Mouse (Mus musculus) mesoderm, embryonic 11.5 days (tissue): ENCODE measurements around the gene Smtn.
A peak's percentile ranks its signal among the peaks of the same experiment; 100 is the strongest.

Experiments used
- DNase-seq: peaks from one replicate; pipeline ENCODE4 v3.0.0-alpha.2; 2012; ENCODE audit warnings: low read depth, low spot score

Smtn gene

DNA sequence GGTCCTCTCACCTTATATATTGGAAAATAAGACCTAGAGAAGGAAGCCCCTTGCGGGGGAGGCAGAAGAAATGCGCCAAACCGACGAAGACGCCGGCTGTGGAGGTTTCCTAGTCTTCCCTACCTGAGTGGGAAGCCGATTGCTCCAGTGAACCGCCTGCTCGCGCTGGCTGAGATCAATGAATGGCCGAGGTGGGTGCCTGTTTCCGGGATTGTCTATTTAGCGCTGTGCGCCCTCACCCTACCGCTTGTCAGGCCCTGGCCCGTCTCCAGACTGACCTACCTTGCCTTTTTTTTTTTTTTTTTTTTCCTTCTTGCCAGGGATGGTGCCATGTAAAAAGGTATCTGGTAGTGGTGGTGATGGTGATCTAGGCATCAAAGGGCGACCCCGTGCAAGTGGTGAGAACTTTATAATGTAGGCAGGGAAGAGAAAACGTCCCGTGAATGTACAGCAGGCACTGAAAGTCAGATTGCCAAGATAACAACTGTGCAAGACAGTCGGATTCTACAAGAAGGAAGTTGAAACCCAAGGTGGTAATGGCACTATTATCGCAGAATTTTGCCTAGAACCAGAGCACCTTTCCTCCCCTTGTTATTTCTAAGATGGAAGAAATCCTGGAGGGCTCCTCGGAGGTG lies at the start of gene Smtn:
Gene Smtn, minus strand, starts transcription at position 162 of the 635 bp plus-strand sequence.
- DNase-seq: no peak

DNA sequence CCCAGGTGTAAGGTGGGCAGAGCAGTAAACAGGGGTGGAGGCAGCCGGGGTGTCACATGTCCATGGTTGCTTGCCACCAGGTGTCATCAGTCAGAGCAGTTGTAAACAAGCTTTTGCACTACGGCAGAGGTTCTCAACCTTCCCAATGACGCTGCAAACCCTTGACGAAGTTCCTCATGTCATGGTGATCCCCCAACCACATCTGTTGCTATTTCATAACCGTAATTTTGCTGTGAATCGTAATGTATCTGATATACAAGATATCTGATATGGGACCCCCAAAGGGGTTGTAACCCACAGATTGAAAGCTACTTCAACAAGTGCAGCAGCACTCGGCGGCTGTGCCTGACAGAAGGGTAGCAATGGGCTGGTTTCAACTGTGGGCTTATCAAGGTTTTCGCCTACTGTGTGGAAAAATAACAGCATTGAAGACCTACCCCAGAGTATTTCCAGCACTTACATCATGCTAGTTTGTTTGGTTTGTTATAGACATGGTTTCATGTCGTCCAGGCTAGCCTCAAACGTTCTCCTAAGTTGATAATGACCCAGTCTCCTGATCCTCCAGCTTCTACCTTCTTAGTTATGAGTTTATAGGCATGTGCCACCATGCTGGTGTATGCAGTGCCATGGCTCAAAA lies 47.7 kb upstream of the Smtn start:
- DNase-seq: no peak

DNA sequence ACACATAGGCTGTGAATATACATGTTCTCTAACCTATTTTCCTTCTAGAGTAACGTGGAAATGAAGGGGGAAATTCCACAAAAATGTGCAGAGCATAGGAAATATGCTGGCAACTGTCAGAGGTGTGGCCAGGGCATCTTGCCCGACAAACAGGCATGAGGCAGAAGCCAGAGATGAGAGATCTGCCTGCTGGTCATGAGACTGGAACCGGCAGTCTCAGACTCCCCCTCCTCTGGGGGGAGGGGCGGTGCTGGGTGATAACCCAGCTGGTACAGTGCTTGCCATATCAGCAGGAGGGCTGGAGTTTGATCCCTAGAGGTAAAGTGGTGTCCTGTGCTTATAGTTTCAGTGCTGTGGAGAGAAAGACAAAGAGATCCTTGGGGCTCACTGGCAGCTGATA lies 46.9 kb upstream of the Smtn start:
- DNase-seq: no peak

DNA sequence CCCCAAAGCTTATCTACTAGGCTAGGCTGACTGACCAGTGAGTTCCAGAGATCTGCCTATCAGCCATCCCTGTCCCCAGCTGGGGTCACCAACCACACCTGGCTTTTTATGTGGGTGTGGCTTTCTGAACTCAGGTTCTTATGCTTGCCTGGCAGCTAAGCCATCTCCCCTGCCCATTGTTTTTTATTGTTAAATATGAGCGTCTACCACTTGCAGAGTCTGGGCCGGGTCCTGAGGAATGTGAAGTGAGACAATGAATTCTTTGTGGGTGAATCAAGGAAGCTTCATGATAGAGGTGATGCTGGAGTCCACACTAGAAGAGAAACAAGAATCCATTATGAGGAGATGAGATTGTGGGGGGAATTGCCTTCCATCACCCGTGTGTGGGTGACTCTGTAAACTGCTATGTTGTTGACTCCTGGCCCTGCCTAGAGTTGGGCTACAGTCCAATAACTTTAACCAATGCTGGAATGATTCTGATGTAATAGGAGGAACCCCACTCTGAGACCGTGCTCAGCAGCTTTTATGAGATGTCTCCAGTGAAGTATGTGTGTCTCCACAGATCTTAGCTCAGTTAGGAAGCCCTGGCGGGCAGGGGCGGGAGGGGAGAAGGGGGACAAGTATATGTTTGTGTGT lies 45.7 kb upstream of the Smtn start:
- DNase-seq: no peak

DNA sequence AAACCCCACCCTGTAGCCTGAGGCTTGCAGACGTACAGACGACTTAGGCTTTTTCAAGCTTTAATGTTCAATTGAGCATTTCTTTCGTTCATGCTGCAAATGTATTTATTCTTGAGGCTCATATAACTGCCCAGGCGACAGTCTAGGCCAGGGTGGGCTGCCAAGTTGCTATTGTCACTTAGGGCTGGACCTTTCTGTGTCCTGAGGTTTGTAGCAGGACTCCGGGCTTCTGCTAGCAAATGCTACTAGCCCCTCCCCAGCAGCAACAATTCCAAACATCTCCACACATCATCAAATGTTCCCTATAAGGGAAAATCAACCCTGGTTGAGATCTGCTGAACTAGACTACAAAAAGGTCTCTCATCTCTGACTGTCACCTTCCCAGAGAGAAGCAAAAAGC lies 42.7 kb upstream of the Smtn start:
- no peak for DNase-seq

DNA sequence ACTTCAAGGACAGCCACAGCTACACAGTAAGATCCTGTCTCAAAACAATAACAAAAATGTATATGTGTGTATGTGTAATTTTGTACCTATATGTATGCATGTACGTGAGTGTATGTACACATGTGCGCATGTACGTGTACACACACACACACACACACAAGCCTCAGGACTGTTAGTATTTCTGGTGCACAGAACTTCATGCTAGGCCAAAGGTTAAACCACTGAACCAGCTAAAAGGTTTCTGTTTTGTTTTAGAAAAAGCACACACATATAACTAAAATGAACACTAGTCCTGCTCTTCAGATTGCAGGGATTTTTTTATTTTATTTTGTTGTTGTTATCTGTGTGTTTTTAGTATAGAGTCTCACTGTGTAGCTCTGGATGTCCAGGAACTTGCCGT lies 41.5 kb upstream of the Smtn start:
- no peak for DNase-seq

DNA sequence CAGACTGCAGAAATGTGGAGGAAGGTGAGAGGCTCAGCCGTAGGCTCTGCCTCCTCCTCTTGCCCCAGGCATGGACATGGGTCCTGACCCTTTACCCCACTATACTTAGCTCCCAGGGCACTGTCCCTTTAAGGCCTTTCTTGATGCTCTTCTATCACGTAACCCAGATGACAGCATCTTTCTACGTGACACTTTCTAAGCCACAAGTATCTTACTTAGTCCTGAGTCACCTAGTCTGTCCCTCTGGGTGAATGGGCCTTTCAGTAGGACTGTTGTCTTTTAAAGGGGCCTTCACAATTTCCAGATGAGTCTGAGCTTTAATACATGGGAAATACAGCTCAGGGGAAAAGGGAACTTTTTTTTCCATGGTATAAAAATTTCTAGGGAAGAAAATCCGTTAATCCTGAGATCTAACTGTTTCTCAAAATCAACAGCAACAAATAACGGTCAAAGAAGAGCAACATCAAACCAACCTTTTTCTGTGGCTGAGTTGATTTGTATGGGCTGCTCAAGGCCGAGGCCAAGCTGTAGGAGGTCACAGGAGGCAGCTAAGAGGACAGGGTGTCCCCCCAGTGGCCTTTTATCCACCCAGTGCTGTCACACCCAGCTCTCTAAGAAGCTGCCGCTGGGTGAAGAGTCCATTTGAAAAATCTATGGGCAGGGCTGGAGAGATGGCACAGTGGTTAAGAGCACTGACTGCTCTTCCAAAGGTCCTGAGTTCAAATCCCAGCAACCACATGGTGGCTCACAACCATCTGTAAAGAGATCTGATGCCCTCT lies 40.1 kb upstream of the Smtn start:
- no peak for DNase-seq

DNA sequence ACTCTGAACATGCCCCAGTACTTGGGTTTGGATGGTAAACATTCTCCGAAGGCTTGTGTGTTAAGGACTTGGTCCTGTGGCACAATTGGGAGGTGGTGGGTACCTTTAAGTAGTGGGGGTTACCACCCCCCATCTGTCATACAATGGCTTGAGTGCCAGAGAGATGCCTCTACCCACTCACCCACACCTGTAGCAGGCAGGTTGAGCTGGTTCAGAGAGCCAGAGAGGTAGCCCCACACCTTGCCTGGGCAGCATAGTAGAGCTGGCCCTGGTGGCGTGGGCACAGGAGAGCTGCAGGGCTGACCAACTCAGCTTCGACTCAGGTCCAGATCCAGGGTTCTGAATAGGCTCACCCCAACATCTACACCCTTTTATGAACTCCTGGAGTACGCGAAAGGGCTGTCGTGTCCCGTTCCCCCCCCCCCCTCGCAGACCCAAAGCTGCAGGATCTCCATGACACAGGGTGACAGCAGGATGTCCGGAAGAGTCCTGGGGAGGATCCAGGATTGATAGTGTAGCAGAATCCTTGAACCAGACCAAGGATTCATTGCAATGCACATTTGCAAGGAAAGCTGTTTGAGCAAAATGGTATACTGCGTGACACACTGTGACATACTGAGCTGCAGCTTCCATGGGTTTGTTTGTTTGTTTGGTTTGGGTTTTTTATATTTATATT lies 37.8 kb upstream of the Smtn start:
- no peak for DNase-seq

DNA sequence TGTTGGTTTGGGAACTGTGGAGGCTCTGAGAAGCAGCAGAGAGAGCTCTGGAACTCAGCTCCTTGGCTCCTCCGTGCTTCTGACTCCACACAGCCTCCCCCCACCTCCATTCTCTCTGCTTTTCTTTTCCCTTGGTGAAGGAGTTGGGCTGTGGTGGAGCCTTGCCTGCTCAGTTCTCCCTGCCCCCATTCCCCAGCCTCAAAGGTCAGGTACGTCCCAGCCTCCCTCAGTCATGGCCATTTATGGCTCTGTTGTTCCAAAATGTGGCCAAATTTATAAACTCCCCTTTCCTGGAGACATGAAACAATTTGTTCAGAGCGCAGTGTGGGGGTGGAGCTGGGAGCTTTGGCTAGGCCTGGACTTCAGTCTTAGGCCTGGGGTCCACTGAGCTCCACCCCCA lies 34.8 kb upstream of the Smtn start:
- no peak for DNase-seq

DNA sequence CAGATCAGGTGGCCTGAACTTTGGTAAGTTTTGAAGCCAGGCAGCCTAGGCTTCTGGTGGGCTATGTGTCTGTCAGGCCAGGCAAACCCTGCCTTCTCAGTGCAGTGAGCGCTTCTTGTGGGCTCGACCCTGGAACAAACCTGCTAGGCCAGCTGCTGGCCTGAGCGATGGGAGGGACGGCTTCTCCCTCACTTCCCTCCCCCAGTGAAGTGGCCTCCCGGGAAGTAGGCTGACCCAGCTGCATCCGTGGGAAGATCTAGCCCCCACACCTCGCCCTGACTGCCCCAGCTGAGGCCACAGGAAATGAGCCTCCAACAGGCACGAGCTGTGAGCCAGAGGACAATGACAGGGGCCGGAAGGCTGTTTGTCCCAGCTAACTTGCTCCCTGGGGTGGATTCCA lies 32.7 kb upstream of the Smtn start:
- peak; percentile 61 for DNase-seq

DNA sequence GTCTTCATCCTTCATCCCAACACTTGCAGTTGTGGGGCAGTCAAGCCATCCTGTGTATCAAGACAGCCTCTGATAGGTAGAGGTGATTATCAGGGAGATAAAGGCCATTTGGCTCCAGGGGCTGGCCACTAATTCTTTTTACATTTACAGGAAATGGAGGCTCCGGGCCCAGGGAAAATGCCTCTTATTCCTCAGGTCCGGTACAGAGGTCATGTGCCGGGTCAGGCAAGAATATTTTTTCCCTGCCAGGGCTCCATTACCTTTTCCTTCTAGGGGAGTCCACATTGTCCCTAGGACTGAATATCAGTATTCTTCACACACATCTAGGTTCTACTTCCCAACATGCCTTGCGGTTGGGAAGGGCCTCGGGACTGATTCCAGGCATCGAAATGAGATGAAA lies 31.8 kb upstream of the Smtn start:
- no peak for DNase-seq

DNA sequence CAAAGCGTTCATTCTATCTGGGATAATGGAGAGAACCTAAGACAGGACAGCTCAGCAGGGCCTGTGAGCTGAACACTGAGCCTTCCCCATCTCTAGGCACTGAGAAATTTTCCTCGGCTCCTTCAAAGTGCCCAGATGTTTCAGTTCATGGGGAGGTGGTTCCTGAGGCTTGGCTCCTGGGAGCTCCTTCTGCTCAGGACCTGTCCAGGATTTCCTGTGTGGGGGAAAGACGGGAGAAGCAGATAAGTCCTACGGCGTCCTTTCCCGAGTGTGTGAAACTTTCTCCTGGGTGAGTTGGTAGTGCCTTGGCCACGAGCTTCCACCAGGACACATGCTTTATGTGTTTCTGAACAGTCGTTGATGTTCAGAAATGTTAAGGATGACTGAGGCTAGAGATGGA lies 29.9 kb upstream of the Smtn start:
- DNase-seq: no peak

DNA sequence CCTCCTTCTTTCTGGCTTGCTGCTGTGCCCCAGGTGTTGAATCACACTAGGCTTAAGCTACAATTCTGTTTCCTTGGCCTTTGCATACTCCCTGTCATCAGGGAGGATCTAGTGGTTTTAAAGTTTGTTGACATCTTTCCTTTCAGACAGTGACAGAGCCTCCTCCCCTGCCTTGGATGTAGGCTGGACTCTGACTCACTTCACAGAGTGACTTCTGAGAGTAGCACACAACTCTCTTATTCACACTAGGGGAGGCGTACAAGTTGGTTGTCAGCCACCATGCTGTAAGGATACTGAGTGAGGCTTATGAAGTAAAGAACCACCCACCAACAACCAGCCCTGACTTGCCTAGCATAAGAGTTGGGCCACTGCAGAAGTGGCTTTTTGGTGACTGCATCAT lies 27.5 kb upstream of the Smtn start:
- no peak for DNase-seq

DNA sequence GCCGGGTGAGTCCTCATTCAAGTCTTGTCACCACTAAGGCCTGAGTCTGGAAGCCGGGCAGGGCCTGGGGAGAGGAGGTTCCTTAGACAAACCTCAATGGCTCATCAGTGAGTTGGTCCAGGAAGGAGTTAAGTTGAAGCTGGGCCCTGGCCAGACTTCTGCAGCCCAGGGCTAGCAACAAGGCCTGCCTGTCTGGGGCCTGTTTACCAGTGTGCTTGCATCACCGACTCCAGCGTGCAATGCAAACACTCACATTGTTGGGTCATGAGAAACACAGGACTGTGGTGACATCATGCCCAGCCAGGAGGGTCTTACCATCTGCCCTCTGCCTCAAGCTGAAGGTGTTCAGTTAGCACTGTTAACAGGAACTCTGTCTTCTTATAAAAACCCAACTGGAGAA lies 25.6 kb upstream of the Smtn start:
- no peak for DNase-seq

DNA sequence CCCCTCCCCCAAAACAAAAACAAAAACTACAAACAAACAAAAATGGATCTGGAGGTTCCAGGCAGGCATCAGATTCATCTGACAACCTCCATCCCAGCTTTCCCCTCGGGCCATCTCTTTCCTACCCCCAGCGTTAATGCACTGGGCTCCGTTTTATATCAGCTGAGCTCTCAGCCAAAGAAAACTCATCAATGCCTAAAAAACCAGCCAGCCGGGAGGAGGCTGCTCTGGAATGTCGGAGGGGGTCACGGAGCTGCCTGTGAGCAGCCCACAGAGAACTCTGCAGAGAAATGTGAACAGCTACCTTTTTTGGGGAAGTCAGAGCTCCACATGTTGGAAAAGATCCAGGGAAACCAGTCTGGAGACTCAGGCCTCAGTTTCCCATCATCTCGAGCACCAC lies 24.0 kb upstream of the Smtn start:
- DNase-seq: peak; percentile 13

DNA sequence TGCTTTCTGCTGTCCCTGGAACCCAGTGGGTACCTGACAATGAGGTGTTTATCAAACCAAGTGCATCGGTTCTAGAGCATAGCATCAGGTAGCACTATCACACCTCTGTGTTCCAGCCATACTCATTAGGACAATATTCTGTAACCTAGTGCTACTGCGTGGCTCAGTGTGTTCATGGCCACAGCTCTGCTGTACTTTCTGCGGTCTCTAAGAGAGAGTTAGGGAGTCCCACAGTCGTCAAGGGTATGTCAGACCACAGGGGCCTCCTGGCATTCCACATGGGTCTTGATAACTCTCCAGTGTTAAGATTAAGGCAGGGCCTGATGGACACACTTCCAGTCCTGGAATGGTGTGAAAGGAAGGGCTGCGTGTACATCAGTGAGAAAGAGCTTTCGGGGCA lies 23.4 kb upstream of the Smtn start:
- DNase-seq: no peak

DNA sequence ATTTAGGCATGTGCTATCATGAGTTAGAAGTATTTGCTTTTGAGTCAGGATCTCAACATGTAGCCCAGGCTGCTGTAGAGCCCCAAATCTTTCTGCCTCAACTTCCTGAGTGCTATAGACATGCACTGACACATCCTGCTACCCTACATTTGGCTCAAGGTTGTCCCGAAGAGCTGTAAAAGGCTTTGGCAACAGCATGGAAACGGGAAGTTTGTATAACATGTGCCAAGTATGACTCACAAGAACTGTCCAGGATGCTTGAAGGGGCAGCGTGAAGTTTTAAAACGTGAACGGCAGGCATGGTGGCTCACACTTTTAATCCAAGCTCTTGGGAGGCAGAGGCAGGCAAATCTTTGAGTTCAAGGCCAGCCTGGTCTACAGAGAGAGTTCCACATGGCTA lies 19.8 kb upstream of the Smtn start:
- DNase-seq: no peak

DNA sequence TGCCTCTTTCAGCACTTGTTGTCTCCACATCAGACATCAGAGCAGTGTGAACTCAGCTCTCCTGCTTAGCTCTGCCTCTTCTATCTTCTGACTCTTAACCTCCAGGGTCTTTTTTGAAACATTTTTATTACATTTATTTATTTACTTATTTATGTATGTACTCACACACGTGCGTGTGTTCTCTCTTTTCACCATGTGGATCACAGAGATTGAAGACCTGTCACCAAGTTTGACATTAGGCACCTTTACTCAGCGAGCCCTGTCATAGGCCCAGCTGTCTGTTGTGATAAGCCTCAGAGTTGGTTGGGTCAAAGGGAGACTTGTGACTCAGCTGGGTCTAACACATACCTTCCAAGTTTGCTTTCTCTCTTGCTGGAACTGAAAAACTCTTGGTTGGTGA lies 17.4 kb upstream of the Smtn start:
- DNase-seq: no peak

DNA sequence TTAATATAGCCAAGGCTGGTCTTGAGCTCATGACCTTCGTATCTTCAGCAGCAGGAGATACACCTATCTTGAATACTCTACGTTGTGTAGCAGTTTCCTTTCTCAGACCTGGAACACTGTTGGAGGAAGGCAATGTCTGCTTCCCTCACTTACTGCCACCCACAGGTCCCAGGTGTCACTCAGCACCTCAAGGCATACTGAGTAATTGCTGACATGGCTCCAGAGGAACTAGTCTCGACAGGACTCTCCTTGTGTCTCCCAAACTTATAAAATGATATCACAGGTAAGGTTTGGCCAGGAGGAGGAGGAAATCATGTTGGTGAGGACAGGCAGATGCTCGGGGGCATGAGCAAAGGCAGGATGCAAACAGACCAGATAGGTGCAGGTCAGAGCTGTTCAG lies 14.6 kb upstream of the Smtn start:
- no peak for DNase-seq

DNA sequence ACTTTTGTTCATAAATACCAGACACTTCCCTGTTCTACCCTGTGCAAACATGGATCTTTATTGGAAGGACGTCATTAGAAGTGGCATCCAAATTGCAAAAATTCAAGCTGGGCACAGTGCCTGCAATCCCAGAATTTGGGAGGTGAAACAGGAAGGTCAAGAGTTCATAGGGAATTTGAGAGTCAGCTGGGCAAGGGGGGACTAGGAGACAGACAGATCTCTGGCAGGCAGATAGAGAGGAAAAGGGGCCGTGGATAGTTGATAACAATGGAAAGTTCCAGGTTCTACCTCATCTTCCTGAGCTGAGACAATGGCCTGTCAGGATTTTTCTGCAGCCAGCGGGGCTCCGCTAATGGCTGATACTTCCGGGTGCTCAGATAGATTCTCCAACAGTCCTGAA lies 9.4 kb upstream of the Smtn start:
- no peak for DNase-seq

DNA sequence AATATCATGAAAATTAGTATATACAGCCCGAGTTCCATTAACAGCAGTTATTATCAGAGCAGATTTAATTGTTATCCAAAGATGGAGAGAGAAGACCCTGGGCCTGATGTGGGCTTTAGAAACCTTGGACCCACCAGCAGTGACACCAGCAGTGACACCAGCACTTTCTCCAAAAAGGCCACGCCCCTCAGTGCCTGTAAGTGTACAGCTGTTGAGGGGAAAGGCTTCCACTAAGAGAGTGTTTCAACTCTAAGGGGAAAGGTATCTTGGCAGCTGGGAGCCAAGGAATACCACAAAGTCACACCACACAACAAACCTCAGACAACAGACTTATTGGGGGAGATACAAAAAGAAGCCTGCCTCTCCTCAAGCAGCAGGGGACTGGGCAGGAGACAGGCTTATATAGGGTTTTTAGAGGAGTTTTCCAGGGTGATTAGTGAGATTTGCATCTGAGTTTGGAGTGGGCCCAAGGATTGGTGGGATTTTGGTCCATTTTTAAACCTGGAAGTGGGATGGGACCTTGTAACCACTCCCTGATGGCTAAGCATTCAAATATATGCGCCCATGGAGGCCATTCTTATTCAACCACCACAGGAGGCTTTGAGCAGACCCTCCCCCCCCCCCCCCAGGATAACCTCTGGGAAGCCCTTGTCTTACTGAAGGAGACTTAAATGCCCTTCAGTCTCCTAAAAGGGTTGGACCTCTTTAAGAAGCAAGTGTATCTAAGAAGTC lies 8.3 kb upstream of the Smtn start:
- DNase-seq: no peak
